Mouse (Mus musculus) liver, postnatal 0 days (tissue): ENCODE measurements around the gene Qser1.

ENCODE experiments used
- CTCF ChIP-seq: sonication (generic); IDR thresholded peaks from 2 replicates; pipeline ENCODE4 v1.5.1; 2016; ENCODE audit warnings: antibody characterized with exemption, low read depth
- EP300 ChIP-seq: IDR thresholded peaks from 2 replicates; pipeline ENCODE4 v1.6.1; 2016; ENCODE audit warnings: antibody characterized with exemption, low read depth, mild to moderate bottlenecking

DNA sequence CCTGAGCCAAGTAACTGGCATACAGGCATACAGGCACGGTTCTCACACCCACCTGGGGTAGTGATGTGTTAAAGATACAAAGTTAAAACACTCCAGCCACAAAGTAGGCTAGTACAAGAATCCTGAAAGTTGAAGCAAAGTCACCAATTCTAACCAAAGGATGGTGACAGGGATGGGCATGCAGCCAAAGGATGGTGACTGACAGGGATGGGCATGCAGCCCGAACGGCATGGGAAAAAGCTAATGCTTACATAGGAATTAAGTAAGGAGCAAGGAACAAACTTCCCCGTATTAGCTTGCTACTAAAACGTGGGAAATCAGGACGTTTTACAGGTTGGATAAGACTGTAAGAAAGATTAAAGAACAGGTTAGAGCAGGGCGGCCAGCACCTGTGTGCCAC, 80.3 kb downstream of the Qser1 start:
- TF ChIP-seq CTCF (no peak), EP300 (no peak)
